Mouse (Mus musculus) heart, postnatal 10 days (tissue): ENCODE data around the gene Oosp3. TPM values are rescaled to one million over a fixed set of nuclear protein-coding genes. Genes with fewer than 3 reads are reported as not detected.

ENCODE experiments used
- DNase-seq, 2 experiments: peaks; one replicate each; pipeline ENCODE4 v3.0.0; 2021
- intact Hi-C: fragments of 180-260 bp; cut with DNase I; formaldehyde crosslinking; loops from one replicate; pipeline ENCODE4 v1.15.1; 2025
- total RNA-seq, 2 experiments: library from RNA; stranded (reverse); gene quantifications; 2 replicates each; pipeline ENCODE4 v1.2.3; 2021

The Oosp3 gene
- total RNA-seq, result not detected

- intact Hi-C loops, result no loop called here
- no peak for DNase-seq
Measured at GRCm38 (mm10) chr19:11696755-11697154, at the start of gene Oosp3. Gene Oosp3 (plus strand): TSS chr19:11697055.

GRCm38 (mm10) chr19:11649564-11649963 is 47.3 kb upstream of the Oosp3 start:
- intact Hi-C loops, result no loop called here
- DNase-seq, result no peak

DNA sequence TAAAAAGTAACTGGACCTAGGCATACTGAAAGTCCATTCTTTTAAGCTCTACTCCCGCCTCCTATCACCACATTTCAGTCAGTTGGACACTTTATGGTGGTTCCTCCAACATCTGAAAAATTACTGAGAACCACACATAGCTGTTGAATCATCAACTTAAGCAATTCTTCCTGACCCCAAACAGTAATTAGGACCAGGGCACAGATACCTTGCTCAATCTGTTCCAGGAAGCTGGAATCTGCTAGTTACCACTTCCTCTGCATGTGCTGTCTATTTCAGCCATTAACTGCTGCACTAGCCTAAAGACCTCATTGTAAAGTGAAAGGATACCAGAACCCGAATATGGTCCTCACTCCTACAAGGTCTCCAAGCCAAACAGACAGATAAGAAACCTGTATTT is 37.7 kb upstream of the Oosp3 start:
- no peak for DNase-seq
- intact Hi-C loops, result no loop called here

DNA sequence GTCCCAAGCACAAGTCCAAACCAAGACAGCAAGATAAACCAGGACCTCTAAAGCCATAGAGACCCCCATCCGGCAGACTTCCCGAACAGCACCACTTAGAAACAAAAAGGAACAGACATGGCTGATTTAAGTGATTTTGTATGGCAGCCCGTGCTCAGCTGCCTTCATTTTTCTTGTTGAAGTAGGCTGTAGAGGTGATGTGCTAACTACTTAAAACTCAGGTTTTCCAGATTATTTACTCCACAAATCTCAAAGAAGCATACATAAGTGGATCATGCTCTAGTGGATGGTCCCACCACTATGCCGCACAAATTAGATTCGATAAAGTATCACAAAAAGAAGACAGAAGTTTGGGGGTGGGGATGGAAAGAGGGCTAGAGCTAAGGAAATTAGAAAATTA is 36.4 kb upstream of the Oosp3 start, which contains the start of gene Oosp2:
Gene Oosp2, minus strand, starts transcription at position 101 of the 400 bp plus-strand sequence.
- intact Hi-C loops, result no loop called here
- no peak for DNase-seq

GRCm38 (mm10) chr19:11661562-11661961 is 35.3 kb upstream of the Oosp3 start:
- intact Hi-C loops, result no loop called here
- DNase-seq, result no peak

GRCm38 (mm10) chr19:11690839-11691238 is 6.0 kb upstream of the Oosp3 start, which contains the start of gene Oosp1:
Gene Oosp1 (minus strand): TSS chr19:11691150.
- no peak for DNase-seq
- intact Hi-C loops, result no loop called here

DNA sequence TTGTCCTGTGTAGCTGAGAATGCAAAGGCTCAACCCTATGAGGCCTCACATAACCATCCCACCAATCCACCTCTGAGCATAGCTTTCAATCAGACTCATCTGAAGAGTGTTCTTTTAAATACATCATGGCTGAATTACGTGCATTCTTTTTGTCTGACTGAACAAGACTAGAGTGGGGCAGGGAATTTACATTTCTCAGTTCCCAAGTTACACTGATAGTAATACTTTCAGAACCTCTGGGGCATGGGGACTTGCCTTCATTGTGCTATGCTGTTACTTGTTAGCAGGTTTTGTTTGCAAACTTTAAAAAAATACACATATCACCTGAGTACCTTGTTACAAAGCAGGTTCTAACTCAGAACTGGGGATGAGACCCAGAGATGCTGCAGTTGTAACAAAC is 5.4 kb upstream of the Oosp3 start:
- intact Hi-C loops, result no loop called here

GRCm38 (mm10) chr19:11698342-11698741 is 1.5 kb downstream of the Oosp3 start:
- no peak for DNase-seq
- intact Hi-C loops, result no loop called here

More for the DNA sequence above, 5.4 kb upstream of the Oosp3 start:
- DNase-seq, result no peak

- DNase-seq, result no peak
- intact Hi-C loops, result no loop called here
Measured at GRCm38 (mm10) chr19:11712451-11712850, 15.6 kb downstream of the Oosp3 start.

- no peak for DNase-seq
- intact Hi-C loops, result no loop called here
Measured at GRCm38 (mm10) chr19:11720071-11720470, 23.2 kb downstream of the Oosp3 start.

- no peak for DNase-seq
- intact Hi-C loops, result no loop called here
Measured at GRCm38 (mm10) chr19:11723870-11724269, 27.0 kb downstream of the Oosp3 start.

GRCm38 (mm10) chr19:11724275-11724674 is 27.4 kb downstream of the Oosp3 start:
- intact Hi-C loops, result no loop called here
- DNase-seq, result no peak

- intact Hi-C loops, result no loop called here
- no peak for DNase-seq
Measured at GRCm38 (mm10) chr19:11725915-11726314, 29.1 kb downstream of the Oosp3 start.

- intact Hi-C loops, result no loop called here
- no peak for DNase-seq
Measured at GRCm38 (mm10) chr19:11727304-11727703, 30.4 kb downstream of the Oosp3 start.

DNA sequence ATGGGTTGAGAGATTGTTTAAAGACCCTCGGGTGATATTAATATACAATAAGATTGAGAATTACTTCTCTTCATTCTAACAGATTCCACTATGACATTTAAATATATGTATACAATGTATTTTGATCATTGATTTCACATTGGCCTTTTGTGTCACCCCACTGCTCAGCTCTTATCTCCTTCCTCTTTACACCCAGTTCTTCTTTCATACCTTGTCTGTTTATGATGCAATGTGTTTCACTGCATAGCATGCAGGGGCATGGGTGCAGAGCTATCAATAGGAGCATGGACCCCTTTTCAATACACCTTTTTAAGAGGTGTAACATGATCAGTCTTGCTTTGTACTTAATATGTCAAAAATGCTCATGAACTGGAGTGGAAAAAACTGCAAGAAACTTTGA is 33.4 kb downstream of the Oosp3 start:
- no peak for DNase-seq
- intact Hi-C loops, result no loop called here

DNA sequence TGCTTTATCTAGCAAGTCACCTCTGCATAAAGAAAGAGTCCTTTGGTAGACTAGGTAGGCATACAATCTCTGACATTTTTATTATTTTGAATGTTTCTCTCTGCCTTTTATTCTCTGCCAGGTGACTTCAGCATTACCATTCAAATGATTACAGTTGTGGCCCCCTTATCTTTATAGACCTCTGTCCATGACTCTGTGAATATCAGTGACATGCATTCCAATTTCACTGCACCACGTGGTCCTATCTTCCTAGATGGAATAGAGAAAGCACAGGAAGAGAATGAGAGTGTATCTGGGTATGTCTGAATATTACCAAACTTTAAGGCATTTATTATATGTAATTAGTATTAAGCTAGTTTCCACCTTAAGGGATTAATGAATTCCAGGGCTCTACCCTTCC is 39.6 kb downstream of the Oosp3 start:
- DNase-seq, result no peak

GRCm38 (mm10) chr19:11745680-11746079 is 48.8 kb downstream of the Oosp3 start:
- intact Hi-C loops, result no loop called here
- no peak for DNase-seq

More for the DNA sequence above, 39.6 kb downstream of the Oosp3 start:
- intact Hi-C loops, result no loop called here

GRCm38 (mm10) chr19:11747298-11747697 is 50.4 kb downstream of the Oosp3 start, which contains the start of gene Gif:
Gene Gif (plus strand): TSS chr19:11747554.
- DNase-seq, result no peak
- intact Hi-C loops, result no loop called here

Other genes with a start within 250 kb of the Oosp3 start
- gene Ms4a6c, start 227.7 kb upstream of the Oosp3 start, total RNA-seq, result 1 to 10 TPM; 5.5 to 7.1 TPM
- under 1 TPM in 1 of 2 experiments, not detected in 1; 0.24 TPM for gene Gm8369, start 211.1 kb upstream of the Oosp3 start, total RNA-seq
- 1 to 10 TPM; 2.9 to 4.7 TPM for gene Ms4a6b, start 180.5 kb upstream of the Oosp3 start, total RNA-seq
- gene Ms4a4d, start 160.3 kb upstream of the Oosp3 start, total RNA-seq, result 1 to 10 TPM; 1.5 TPM
- gene Ms4a6d, start 92.2 kb upstream of the Oosp3 start, total RNA-seq, result 1 to 10 TPM; 1.5 to 2.7 TPM
- under 1 TPM in 1 of 2 experiments, not detected in 1; 0.47 TPM for gene Ms4a2, start 73.3 kb upstream of the Oosp3 start, total RNA-seq
- gene Ms4a3, start 56.2 kb upstream of the Oosp3 start, total RNA-seq, result not detected
- not detected for gene Oosp2, start 36.5 kb upstream of the Oosp3 start, total RNA-seq
- gene Oosp1, start 5.9 kb upstream of the Oosp3 start, total RNA-seq, result not detected
- not detected for gene Gif, start 50.5 kb downstream of the Oosp3 start, total RNA-seq
- 10 to 100 TPM; 90.2 to 93.8 TPM for gene Mrpl16, start 73.3 kb downstream of the Oosp3 start, total RNA-seq
- gene Stx3, start 122.3 kb downstream of the Oosp3 start, total RNA-seq, result 1 to 10 TPM; 5.9 to 8.4 TPM
- gene Olfr1417, start 142.2 kb downstream of the Oosp3 start, total RNA-seq, result not detected
- gene Olfr1418, start 164.0 kb downstream of the Oosp3 start, total RNA-seq, result not detected
- not detected for gene Olfr1419, start 178.1 kb downstream of the Oosp3 start, total RNA-seq
- gene Olfr1420, start 189.5 kb downstream of the Oosp3 start, total RNA-seq, result not detected
- 10 to 100 TPM; 33.2 to 33.8 TPM for gene Patl1, start 215.3 kb downstream of the Oosp3 start, total RNA-seq